Mouse (Mus musculus) MEL (cell line): ENCODE results near the gene Rdh1. TPM values are rescaled to one million over a fixed set of nuclear protein-coding genes. Genes with fewer than 3 reads are reported as not detected.

ENCODE experiments used
- DNase-seq: peaks from one replicate; pipeline ENCODE4 v3.0.0; 2011; ENCODE audit warnings: low read depth, low spot score
- H3K27ac ChIP-seq: 2 replicates; pipeline ENCODE4 v1.5.1; 2012; ENCODE audit warnings: low read depth, mild to moderate bottlenecking, control low read depth, low read length, moderate library complexity; ENCODE audit not compliant: control insufficient read depth
- H3K27me3 ChIP-seq, 2 experiments: fragments of 150-350 bp in 1 of 2; sonication (generic) in 1 of 2; 2 replicates each; pipeline ENCODE4 v1.6.1; 2012; ENCODE audit warnings: low read length in 2 of 2, mild to moderate bottlenecking in 2 of 2, improper control_type of control experiment in 1 of 2, moderate library complexity in 1 of 2; ENCODE audit not compliant: insufficient read depth in 2 of 2, control insufficient read depth in 1 of 2
- H3K36me3 ChIP-seq, 2 experiments: 2 replicates each; pipeline ENCODE4 v1.6.1; 2012 to 2014; ENCODE audit warnings: low read length in 2 of 2, improper control_type of control experiment in 1 of 2, inconsistent platforms in 1 of 2, mild to moderate bottlenecking in 1 of 2; ENCODE audit not compliant: insufficient read depth in 2 of 2, control insufficient read depth in 1 of 2
- H3K4me1 ChIP-seq, 2 experiments: fragments of 150-350 bp in 1 of 2; sonication (generic) in 1 of 2; 2 replicates each; pipeline ENCODE4 v1.6.1; 2012; ENCODE audit warnings: low read length in 2 of 2, improper control_type of control experiment in 1 of 2, mild to moderate bottlenecking in 1 of 2; ENCODE audit not compliant: insufficient read depth in 2 of 2, control insufficient read depth in 1 of 2
- H3K4me3 ChIP-seq, 2 experiments: fragments of 150-350 bp in 1 of 2; sonication (generic) in 1 of 2; 2 replicates each; pipeline ENCODE4 v1.5.1; 2012; ENCODE audit warnings: low read depth in 2 of 2, low read length in 2 of 2, mild to moderate bottlenecking in 2 of 2, moderate library complexity in 2 of 2, control low read depth in 1 of 2, improper control_type of control experiment in 1 of 2; ENCODE audit not compliant: control insufficient read depth in 1 of 2, insufficient read depth in 1 of 2
- H3K79me2 ChIP-seq: 2 replicates; pipeline ENCODE4 v1.6.1; 2012; ENCODE audit warnings: mild to moderate bottlenecking, low read length, moderate library complexity; ENCODE audit not compliant: control insufficient read depth, poor library complexity, insufficient read depth
- H3K9ac ChIP-seq: 2 replicates; pipeline ENCODE4 v1.6.1; 2012; ENCODE audit warnings: low read depth, mild to moderate bottlenecking, control low read depth, low read length, moderate library complexity; ENCODE audit not compliant: control insufficient read depth, poor library complexity, severe bottlenecking
- H3K9me3 ChIP-seq: fragments of 150-350 bp; sonication (generic); replicated peaks from 2 replicates; pipeline ENCODE4 v1.6.1; 2012; ENCODE audit warnings: mild to moderate bottlenecking, low read length, improper control_type of control experiment, moderate library complexity; ENCODE audit not compliant: insufficient read depth
- CHD2 ChIP-seq: IDR thresholded peaks from 2 replicates; pipeline ENCODE4 v1.6.1; 2011; ENCODE audit warnings: low read length, improper control_type of control experiment
- EP300 ChIP-seq, 2 experiments: IDR thresholded peaks; 2 replicates each; pipeline ENCODE4 v1.6.1; 2011; ENCODE audit warnings: improper control_type of control experiment in 2 of 2, low read length in 2 of 2, low read depth in 1 of 2, mild to moderate bottlenecking in 1 of 2
- GABPA ChIP-seq: IDR thresholded peaks from 2 replicates; pipeline ENCODE4 v1.6.1; 2012; ENCODE audit warnings: low read depth, mild to moderate bottlenecking, inconsistent platforms, low read length, improper control_type of control experiment, moderate library complexity
- GATA1 ChIP-seq: IDR thresholded peaks from 2 replicates; pipeline ENCODE4 v1.6.1; 2011; ENCODE audit warnings: low read depth, low read length, improper control_type of control experiment
- HCFC1 ChIP-seq: IDR thresholded peaks from 2 replicates; pipeline ENCODE4 v1.6.1; 2012; ENCODE audit warnings: low read depth, mild to moderate bottlenecking, inconsistent platforms, low read length, improper control_type of control experiment, moderate library complexity
- KAT2A ChIP-seq: conservative IDR thresholded peaks from 2 replicates; pipeline ENCODE4 v1.6.1; 2012; ENCODE audit warnings: low read depth, low read length, improper control_type of control experiment, inconsistent platforms
- MAX ChIP-seq: IDR thresholded peaks from 2 replicates; pipeline ENCODE4 v1.6.1; 2011; ENCODE audit warnings: low read length, improper control_type of control experiment
- MXI1 ChIP-seq: IDR thresholded peaks from 2 replicates; pipeline ENCODE4 v1.6.1; 2011; ENCODE audit warnings: mild to moderate bottlenecking, low read depth, low read length, improper control_type of control experiment
- MYB ChIP-seq: IDR thresholded peaks from 2 replicates; pipeline ENCODE4 v1.6.1; 2011; ENCODE audit warnings: mild to moderate bottlenecking, low read depth, low read length, improper control_type of control experiment
- MYC ChIP-seq: IDR thresholded peaks from 2 replicates; pipeline ENCODE4 v1.6.1; 2011; ENCODE audit warnings: low read depth, mild to moderate bottlenecking, low read length, improper control_type of control experiment, moderate library complexity
- NELFE ChIP-seq: IDR thresholded peaks from 2 replicates; pipeline ENCODE4 v1.6.1; 2011; ENCODE audit warnings: low read depth, low read length, improper control_type of control experiment
- NRF1 ChIP-seq: IDR thresholded peaks from 2 replicates; pipeline ENCODE4 v1.6.1; 2014; ENCODE audit warnings: low read depth, mild to moderate bottlenecking, inconsistent platforms, low read length, improper control_type of control experiment, moderate library complexity; ENCODE audit not compliant: poor library complexity, insufficient read depth, severe bottlenecking
- POLR2AphosphoS5 ChIP-seq: IDR thresholded peaks from 2 replicates; pipeline ENCODE4 v1.6.1; 2012; ENCODE audit warnings: low read depth, borderline replicate concordance, mild to moderate bottlenecking, inconsistent platforms, low read length, moderate library complexity, mixed read lengths
- RCOR1 ChIP-seq: IDR thresholded peaks from 2 replicates; pipeline ENCODE4 v1.6.1; 2012; ENCODE audit warnings: low read depth, mild to moderate bottlenecking, inconsistent platforms, low read length, improper control_type of control experiment
- SIN3A ChIP-seq: IDR thresholded peaks from 2 replicates; pipeline ENCODE4 v1.6.1; 2012; ENCODE audit warnings: low read length, improper control_type of control experiment, inconsistent platforms
- TBP ChIP-seq: IDR thresholded peaks from 2 replicates; pipeline ENCODE4 v1.8.0; 2011; ENCODE audit warnings: low read depth, low read length, improper control_type of control experiment
- TCF12 ChIP-seq: IDR thresholded peaks from 2 replicates; pipeline ENCODE4 v1.6.1; 2014; ENCODE audit warnings: low read depth, mild to moderate bottlenecking, inconsistent platforms, low read length, improper control_type of control experiment, moderate library complexity
- UBTF ChIP-seq: IDR thresholded peaks from 2 replicates; pipeline ENCODE4 v1.6.1; 2012; ENCODE audit warnings: low read depth, mild to moderate bottlenecking, inconsistent platforms, low read length, improper control_type of control experiment, moderate library complexity, borderline replicate concordance; ENCODE audit not compliant: insufficient read depth
- USF2 ChIP-seq, 2 experiments: IDR thresholded peaks; 2 replicates each; pipeline ENCODE4 v1.6.1; 2011 to 2012; ENCODE audit warnings: improper control_type of control experiment in 2 of 2, low read length in 2 of 2, borderline replicate concordance in 1 of 2, inconsistent platforms in 1 of 2, low read depth in 1 of 2, mild to moderate bottlenecking in 1 of 2; ENCODE audit not compliant: insufficient read depth in 1 of 2
- ZC3H11A ChIP-seq: IDR thresholded peaks from 2 replicates; pipeline ENCODE4 v1.6.1; 2012; ENCODE audit warnings: low read depth, mild to moderate bottlenecking, inconsistent platforms, low read length, improper control_type of control experiment
- ZKSCAN1 ChIP-seq: IDR thresholded peaks from 2 replicates; pipeline ENCODE4 v1.6.1; 2012; ENCODE audit warnings: low read depth, mild to moderate bottlenecking, inconsistent platforms, low read length, improper control_type of control experiment, moderate library complexity
- ZNF384 ChIP-seq: IDR thresholded peaks from 2 replicates; pipeline ENCODE4 v1.6.1; 2012; ENCODE audit warnings: low read depth, mild to moderate bottlenecking, inconsistent platforms, low read length, improper control_type of control experiment
- polyA plus RNA-seq, 2 experiments: library from polyadenylated mRNA; stranded (reverse) in 1 of 2; unstranded in 1 of 2; fragments of >175 nt in 1 of 2; fragments of >200 nt in 1 of 2; gene quantifications; 2 replicates each; pipeline versions ENCODE4 v1.2.1 to v1.2.4; 2012; ENCODE audit warnings: low replicate concordance in 2 of 2, low read depth in 1 of 2; ENCODE audit not compliant: insufficient read length in 2 of 2, insufficient read depth in 1 of 2, missing spikeins in 1 of 2
- total RNA-seq: library from RNA; depleted of rRNA; stranded (reverse); fragments of 300-350 nt; gene quantifications from 2 replicates; pipeline ENCODE4 v1.2.3, GENCODE M21; 2012

The Rdh1 gene
- total and polyA plus RNA-seq, 3 experiments = not detected

GRCm38 (mm10) chr10:127799295-127799694 lies 39.8 kb downstream of the Rdh1 start:
- Histone ChIP-seq H3K4me3 (no peak overlapping the region), H3K4me1 (no peaks in the 10 kb centered on the region), H3K9me3 (no peaks in the 10 kb centered on the region), H3K27ac (no peak overlapping the region), H3K79me2 (no peaks in the 10 kb centered on the region), H3K27me3 (no peaks in the 10 kb centered on the region), H3K9ac (no peak overlapping the region), H3K36me3 (no peaks in the 10 kb centered on the region)
- TF ChIP-seq MYC (no peak), SIN3A (no peak), TBP (no peak), TCF12 (no peak), ZNF384 (no peak), MYB (no peak), EP300 (IDR thresholded peaks at IDR 0.05; ENCODE audit: low read depth in 1 of 2, low read length in 2 of 2) (no peak), MAX (no peak), UBTF (no peak), ZC3H11A (no peak), USF2 (IDR thresholded peaks at IDR 0.05; ENCODE audit: borderline replicate concordance in 1 of 2, insufficient read depth in 1 of 2, low read depth in 1 of 2, low read length in 2 of 2) (no peak), NELFE (no peak), KAT2A (no peak), MXI1 (no peak), CHD2 (no peak), GATA1 (no peak), RCOR1 (no peak)
- DNase-seq = no peak

DNA sequence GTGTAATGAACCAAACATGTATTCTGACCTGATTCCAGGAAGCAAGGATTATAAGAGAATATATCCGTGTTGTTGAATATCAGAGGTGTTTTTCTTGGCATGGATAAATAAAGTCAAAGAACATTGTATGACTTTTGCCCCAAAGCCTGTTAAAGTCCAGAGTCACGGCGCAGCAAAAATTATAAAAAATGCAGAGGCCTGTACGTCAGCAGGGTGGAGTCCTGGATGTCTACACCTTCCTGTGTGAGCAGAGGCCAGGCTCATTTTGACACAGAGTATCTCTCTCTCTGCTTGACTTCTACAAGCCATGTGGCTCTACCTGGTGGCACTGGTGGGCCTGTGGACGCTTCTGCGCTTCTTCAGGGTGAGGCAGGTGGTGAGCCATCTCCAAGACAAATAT lies 41.4 kb downstream of the Rdh1 start, which contains the start of gene Rdh16:
TSS of gene Rdh16 (plus strand) at position 262 of the 400 bp plus-strand sequence.
- Histone ChIP-seq H3K9me3 (no peaks in the 10 kb centered on the region), H3K4me1 (no peaks in the 10 kb centered on the region), H3K9ac (no peak within 1 kb of the TSS), H3K79me2 (no peaks in the 10 kb centered on the region), H3K4me3 (no peak within 1 kb of the TSS)
- DNase-seq = no peak
- no peak for TF ChIP-seq GABPA
- no peak for TF ChIP-seq NELFE
- TF ChIP-seq ZC3H11A = no peak
- no peak for TF ChIP-seq ZKSCAN1
- TF ChIP-seq USF2 (IDR thresholded peaks at IDR 0.05; ENCODE audit: borderline replicate concordance in 1 of 2, insufficient read depth in 1 of 2, low read depth in 1 of 2, low read length in 2 of 2) = no peak
- no peak for TF ChIP-seq TBP
- no peak for TF ChIP-seq UBTF
- no peak for TF ChIP-seq KAT2A
- no peak for TF ChIP-seq NRF1
- no peak for TF ChIP-seq HCFC1
- no peak for TF ChIP-seq POLR2AphosphoS5
- TF ChIP-seq, all 39 proteins: peak for 0
- H3K36me3 ChIP-seq = no peaks in the 10 kb centered on the region
- H3K27me3 ChIP-seq = no peaks in the 10 kb centered on the region
- no peak within 1 kb of the TSS for H3K27ac ChIP-seq
